Mouse (Mus musculus) embryonic facial prominence, embryonic 14.5 days (tissue): ENCODE results near the gene Lect2. TPM values are rescaled to one million over a fixed set of nuclear protein-coding genes. Genes with fewer than 3 reads are reported as not detected.

Experiments used
- ATAC-seq: fragments of 200-750 bp; cut with Nextera tagmentation; 2 replicates; pipeline ENCODE4 v1.8.0; 2017; ENCODE audit warnings: low read depth, moderate number of reproducible peaks, moderate TSS enrichment
- DNase-seq: peaks from one replicate; pipeline ENCODE4 v3.0.0-alpha.2; 2015; ENCODE audit warnings: low spot score
- H3K27ac ChIP-seq: fragments of 300-500 bp; sonication (generic); replicated peaks from 2 replicates; pipeline ENCODE4 v1.5.1; 2014; ENCODE audit warnings: low read depth, mild to moderate bottlenecking, low read length, moderate library complexity
- H3K27me3 ChIP-seq: fragments of 300-500 bp; sonication (generic); replicated peaks from 2 replicates; pipeline ENCODE4 v1.6.1; 2014; ENCODE audit warnings: low read length; ENCODE audit not compliant: control insufficient read depth, insufficient read depth
- H3K36me3 ChIP-seq: fragments of 300-500 bp; sonication (generic); 2 replicates; pipeline ENCODE4 v1.6.1; 2014; ENCODE audit warnings: low read length, mixed read lengths; ENCODE audit not compliant: control insufficient read depth, insufficient read depth
- H3K4me1 ChIP-seq: fragments of 300-500 bp; sonication (generic); 2 replicates; pipeline ENCODE4 v1.6.1; 2014; ENCODE audit warnings: antibody characterized with exemption, low read length; ENCODE audit not compliant: control insufficient read depth, insufficient read depth
- H3K4me2 ChIP-seq: fragments of 300-500 bp; sonication (generic); 2 replicates; pipeline ENCODE4 v1.6.1; 2014; ENCODE audit warnings: low read depth, mild to moderate bottlenecking, low read length, moderate library complexity, mixed read lengths
- H3K4me3 ChIP-seq: fragments of 300-500 bp; sonication (generic); 2 replicates; pipeline ENCODE4 v1.5.1; 2014; ENCODE audit warnings: low read depth, mild to moderate bottlenecking, low read length
- H3K9ac ChIP-seq: fragments of 300-500 bp; sonication (generic); 2 replicates; pipeline ENCODE4 v1.6.1; 2014; ENCODE audit warnings: low read depth, mild to moderate bottlenecking, low read length, moderate library complexity, mixed read lengths
- H3K9me3 ChIP-seq: fragments of 300-500 bp; sonication (generic); 2 replicates; pipeline ENCODE4 v1.6.1; 2016; ENCODE audit warnings: low read length; ENCODE audit not compliant: control insufficient read depth
- WGBS: fragments of 180-500 bp; shearing (Covaris S2); extraction: QIAGEN DNeasy Blood & Tissue Kit; methylation state at CpG from one replicate; pipeline ENCODE4 v1.1.7; 2014; 5-methylcytosine and 5-hydroxymethylcytosine counted together
- polyA plus RNA-seq: library from polyadenylated mRNA; unstranded; fragments of >200 nt; fragmentation: Nextera tagmentation; extraction: Ambion mirVana; gene quantifications from 2 replicates; pipeline ENCODE4 v1.2.1, GENCODE M21; 2014

Lect2 gene
- polyA plus RNA-seq, 1 experiment from 2014 or later = 0.21 TPM

DNA sequence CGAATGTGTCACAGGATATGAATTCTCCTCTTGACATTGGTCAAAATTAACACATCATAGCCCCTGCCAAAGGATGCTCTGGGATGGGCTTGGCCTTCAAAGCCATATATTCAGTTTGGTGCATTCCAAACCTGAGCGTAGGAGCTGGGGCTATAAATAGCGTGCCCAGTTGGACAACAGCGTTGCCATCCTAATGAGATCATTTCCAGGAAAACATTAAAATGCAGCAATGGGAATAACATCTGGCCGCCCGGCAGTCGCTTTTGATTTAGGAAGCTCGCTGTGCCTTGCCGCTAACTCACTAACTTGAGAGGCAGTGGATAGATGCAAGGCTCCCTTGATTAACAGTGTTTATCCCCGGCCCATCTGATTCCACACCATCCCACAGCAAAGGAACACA lies 18.0 kb upstream of the Lect2 start:
- Histone ChIP-seq H3K4me3 (no peak overlapping the region), H3K27me3 (no peaks in the 10 kb centered on the region), H3K9me3 (no peaks in the 10 kb centered on the region), H3K4me2 (no peak overlapping the region), H3K4me1 (no peaks in the 10 kb centered on the region), H3K27ac (peak overlapping the region; percentile 48), H3K36me3 (no peaks in the 10 kb centered on the region), H3K9ac (no peak overlapping the region)
- WGBS = 54% methylated on average over 10 of the region's 10 CpGs
- peak; percentile 59 for DNase-seq
- no peak for ATAC-seq

DNA sequence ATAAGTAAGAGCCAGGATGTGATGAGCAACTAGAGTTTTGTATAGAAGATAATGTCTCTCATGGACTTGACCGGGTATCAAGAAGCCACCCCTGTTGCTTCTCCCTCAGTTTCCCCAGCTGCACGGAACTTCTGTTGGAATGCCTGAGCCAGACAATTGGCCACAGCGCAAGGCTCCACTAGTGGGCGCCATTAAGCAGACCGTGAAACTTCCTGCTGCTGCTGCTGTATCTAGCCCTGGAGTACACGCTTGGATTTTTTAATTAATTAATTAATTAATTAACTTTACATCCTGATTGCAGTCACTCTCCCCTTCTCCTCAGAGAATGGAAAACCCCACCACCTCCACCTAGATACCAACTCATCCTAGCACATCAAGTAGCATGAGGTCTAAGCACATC lies 14.8 kb upstream of the Lect2 start:
- no peaks in the 10 kb centered on the region for H3K27me3 ChIP-seq
- ATAC-seq = no peak
- no peaks in the 10 kb centered on the region for H3K36me3 ChIP-seq
- H3K4me3 ChIP-seq = no peak overlapping the region
- H3K9me3 ChIP-seq = no peaks in the 10 kb centered on the region
- no peak overlapping the region for H3K4me2 ChIP-seq
- H3K27ac ChIP-seq = no peak overlapping the region
- no peak overlapping the region for H3K9ac ChIP-seq
- DNase-seq = no peak
- no peaks in the 10 kb centered on the region for H3K4me1 ChIP-seq
- WGBS = 38% methylated on average over 6 of the region's 6 CpGs

DNA sequence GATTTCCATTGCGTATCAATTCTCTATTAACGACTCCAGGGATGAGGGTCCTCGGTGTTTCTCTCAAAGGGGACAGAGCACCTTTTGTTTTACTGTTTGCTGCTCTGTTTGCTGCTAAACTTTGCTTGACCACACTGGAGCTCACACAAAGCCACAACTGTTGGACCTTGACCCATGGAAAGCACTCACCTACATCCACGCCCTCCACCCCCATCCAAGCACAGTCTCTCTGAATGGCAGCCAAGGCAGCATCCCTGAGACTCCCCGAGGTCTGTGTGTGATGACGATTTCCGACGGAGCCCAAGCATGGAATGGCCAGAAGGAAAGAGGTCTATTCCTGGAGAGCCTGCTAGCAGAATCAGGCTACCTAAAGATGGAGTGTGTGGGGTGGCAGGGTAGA lies 12.8 kb upstream of the Lect2 start:
- Histone ChIP-seq H3K4me1 (no peaks in the 10 kb centered on the region), H3K4me3 (no peak overlapping the region), H3K27me3 (no peaks in the 10 kb centered on the region), H3K36me3 (no peaks in the 10 kb centered on the region), H3K4me2 (no peak overlapping the region), H3K9me3 (no peaks in the 10 kb centered on the region), H3K9ac (no peak overlapping the region), H3K27ac (no peak overlapping the region)
- DNase-seq = no peak
- no peak for ATAC-seq
- WGBS = 47% methylated on average over 8 of the region's 8 CpGs

DNA sequence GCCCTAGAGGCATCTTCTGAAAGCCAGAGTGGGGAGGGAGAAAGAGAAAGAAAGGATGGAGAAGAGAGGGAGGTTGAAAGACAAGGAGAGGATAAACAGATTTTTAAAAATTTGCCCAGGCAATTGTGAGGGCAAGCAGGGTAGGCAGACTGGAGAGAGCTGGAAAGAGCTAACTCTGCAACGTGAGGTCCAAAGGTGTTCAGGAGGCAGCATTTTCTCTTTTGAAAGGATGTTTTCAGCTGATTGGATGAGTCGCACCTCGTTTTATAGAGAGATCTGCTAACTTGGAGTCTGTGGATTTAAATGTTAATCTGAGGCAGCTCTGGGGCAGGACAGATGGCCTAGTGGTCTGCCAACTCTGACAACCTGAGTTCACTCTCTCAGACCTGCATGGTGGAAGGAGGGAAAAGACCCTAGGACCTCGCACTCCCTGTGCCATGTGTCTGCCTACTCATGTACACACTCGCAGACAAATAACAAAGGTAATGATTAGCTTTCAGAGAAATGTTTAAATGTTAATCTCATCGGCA lies 11.6 kb upstream of the Lect2 start:
- Histone ChIP-seq H3K27ac (no peak overlapping the region), H3K9ac (no peak overlapping the region), H3K36me3 (no peaks in the 10 kb centered on the region), H3K4me1 (no peaks in the 10 kb centered on the region), H3K4me3 (no peak overlapping the region), H3K4me2 (no peak overlapping the region), H3K27me3 (no peaks in the 10 kb centered on the region), H3K9me3 (no peaks in the 10 kb centered on the region)
- no peak for ATAC-seq
- no peak for DNase-seq
- WGBS = 81% methylated on average over 6 of the region's 6 CpGs

DNA sequence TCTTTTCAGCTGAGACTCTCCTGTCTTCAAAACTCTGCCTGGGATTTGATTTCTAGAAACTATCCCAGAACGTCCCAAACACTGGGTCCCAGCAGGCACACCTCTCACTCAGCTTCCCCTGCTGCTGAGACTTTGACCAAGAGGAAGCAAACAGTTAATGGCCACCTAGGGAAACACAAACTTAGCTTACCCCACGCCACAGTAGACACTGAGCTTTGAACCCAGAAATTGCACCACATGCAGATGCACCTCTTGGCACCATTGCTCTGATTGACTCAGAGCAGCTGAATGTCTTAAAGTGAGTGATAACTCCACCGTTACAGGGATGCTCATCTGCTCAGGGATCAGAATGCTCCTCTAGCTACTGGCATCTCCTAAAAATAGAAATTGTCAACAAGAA lies 10.5 kb upstream of the Lect2 start:
- WGBS = 49% methylated on average over 3 of the region's 3 CpGs
- no peak for DNase-seq
- no peak overlapping the region for H3K9ac ChIP-seq

DNA sequence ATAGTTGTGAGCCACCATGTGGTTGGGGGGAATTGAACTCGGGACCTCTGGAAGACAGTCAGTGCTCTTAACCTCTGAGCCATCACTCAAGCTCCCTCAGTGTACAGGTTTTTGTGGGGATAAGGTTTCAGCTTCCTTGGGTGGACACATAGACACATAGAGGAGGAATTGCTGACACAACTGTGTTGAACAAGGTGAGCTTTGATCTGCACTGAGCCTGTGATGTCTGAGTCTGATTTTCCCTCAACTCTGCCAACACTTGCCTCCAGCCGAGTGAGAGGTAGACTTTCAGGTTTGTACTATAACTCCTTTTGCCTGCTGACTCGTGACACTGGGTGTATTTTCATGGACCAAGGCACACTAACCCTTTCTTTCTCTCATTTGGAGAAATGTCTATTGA lies 8.4 kb upstream of the Lect2 start:
- no peak overlapping the region for H3K27ac ChIP-seq
- 46% methylated on average over 3 of the region's 3 CpGs for WGBS
- H3K9me3 ChIP-seq = no peaks in the 10 kb centered on the region
- DNase-seq (no peak), ATAC-seq (no peak)
- no peak overlapping the region for H3K9ac ChIP-seq
- no peak overlapping the region for H3K4me3 ChIP-seq
- no peaks in the 10 kb centered on the region for H3K4me1 ChIP-seq
- H3K27me3 ChIP-seq = no peaks in the 10 kb centered on the region
- no peaks in the 10 kb centered on the region for H3K36me3 ChIP-seq
- no peak overlapping the region for H3K4me2 ChIP-seq

More for the DNA sequence above, 10.5 kb upstream of the Lect2 start:
- Histone ChIP-seq H3K4me3 (no peak overlapping the region), H3K4me2 (no peak overlapping the region), H3K27me3 (no peaks in the 10 kb centered on the region), H3K9me3 (no peaks in the 10 kb centered on the region), H3K27ac (no peak overlapping the region), H3K36me3 (no peaks in the 10 kb centered on the region), H3K4me1 (no peaks in the 10 kb centered on the region)
- no peak for ATAC-seq

DNA sequence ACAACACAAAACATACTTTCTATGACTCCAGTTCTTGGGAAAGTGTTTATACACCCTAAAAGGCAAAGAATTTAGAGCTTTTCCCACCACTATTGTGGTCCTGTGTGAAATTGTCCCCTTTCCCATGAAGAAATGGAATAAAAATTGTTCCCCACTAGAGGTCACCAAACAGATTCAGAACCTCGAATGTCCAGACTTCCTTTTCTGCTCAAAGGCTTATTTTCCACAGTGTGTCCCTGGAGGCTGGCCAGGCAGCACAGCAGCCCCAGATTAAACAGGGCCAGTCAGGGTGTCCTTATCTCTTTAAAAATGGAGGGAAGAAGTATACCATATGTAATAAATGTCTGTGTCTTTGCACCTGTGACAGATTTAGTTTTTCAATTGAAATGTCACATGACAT lies 7.7 kb upstream of the Lect2 start:
- H3K4me1 ChIP-seq = no peaks in the 10 kb centered on the region
- no peak overlapping the region for H3K4me2 ChIP-seq
- no peak overlapping the region for H3K27ac ChIP-seq
- no peaks in the 10 kb centered on the region for H3K9me3 ChIP-seq
- 4% methylated on average over 1 of the region's 1 CpGs for WGBS
- H3K36me3 ChIP-seq = no peaks in the 10 kb centered on the region
- no peak overlapping the region for H3K9ac ChIP-seq
- no peaks in the 10 kb centered on the region for H3K27me3 ChIP-seq
- no peak overlapping the region for H3K4me3 ChIP-seq
- ATAC-seq = no peak
- peak; percentile 80 for DNase-seq

DNA sequence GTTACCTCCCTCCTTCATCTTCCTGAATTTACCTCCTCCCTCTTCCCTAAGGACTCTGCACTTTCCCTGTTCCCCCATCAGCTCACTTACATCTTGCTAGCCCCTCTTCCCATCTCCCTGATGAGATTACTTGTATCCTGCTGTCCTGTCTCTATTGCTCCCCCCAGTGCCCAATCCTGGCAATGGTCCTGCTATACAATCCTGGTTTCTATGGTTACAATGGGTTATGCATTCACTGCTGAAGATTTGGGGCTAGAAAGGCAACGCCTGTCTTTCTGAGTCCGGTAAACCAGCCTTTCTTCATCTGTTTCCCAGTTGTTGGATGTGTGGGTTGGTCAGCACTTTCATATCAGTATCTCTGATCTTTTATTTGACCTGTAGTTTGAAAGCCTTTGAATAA lies 6.1 kb upstream of the Lect2 start:
- Histone ChIP-seq H3K9me3 (no peaks in the 10 kb centered on the region), H3K9ac (no peak overlapping the region), H3K27ac (no peak overlapping the region), H3K4me1 (no peaks in the 10 kb centered on the region), H3K36me3 (no peaks in the 10 kb centered on the region), H3K27me3 (no peaks in the 10 kb centered on the region), H3K4me2 (no peak overlapping the region), H3K4me3 (no peak overlapping the region)
- peak; percentile 50; the same call in 1 of the 2 replicates for ATAC-seq
- peak; percentile 74 for DNase-seq
- 8% methylated on average over 2 of the region's 2 CpGs for WGBS

DNA sequence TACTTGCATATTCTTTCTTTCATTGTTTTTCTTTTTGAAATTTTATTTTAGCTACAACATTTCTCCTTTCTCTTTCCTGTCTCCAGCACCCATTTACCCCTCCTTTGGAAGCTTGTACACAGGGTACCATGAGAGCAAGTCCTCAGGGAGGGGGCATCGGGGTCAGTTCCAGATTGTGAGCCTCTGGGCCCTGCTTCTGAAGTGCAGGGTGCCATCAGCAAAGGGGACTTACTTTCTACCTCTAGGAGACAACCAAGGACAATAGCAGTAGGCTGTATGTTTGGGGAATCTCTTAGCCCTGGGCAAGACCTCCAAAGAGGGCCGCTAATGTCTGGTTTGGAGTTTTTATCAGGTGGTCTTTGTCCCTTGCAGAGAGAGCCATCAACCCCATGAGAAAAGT lies 5.6 kb upstream of the Lect2 start:
- WGBS = 42% methylated on average over 2 of the region's 2 CpGs
- ATAC-seq = no peak
- no peak overlapping the region for H3K27ac ChIP-seq

More for the DNA sequence above, 5.6 kb upstream of the Lect2 start:
- Histone ChIP-seq H3K36me3 (no peaks in the 10 kb centered on the region), H3K27me3 (no peaks in the 10 kb centered on the region), H3K4me2 (no peak overlapping the region), H3K9me3 (no peaks in the 10 kb centered on the region), H3K9ac (no peak overlapping the region), H3K4me3 (no peak overlapping the region), H3K4me1 (no peaks in the 10 kb centered on the region)
- DNase-seq = no peak
